Mouse (Mus musculus) erythroblast, adult 5-6 weeks (primary cell): Measurements from ENCODE around the gene Fgfr2. TPM values are rescaled to one million over a fixed set of nuclear protein-coding genes. Genes with fewer than 3 reads are reported as not detected.

Experiments used
- ATAC-seq: replicated peaks from 2 replicates; pipeline ENCODE4 v1.8.0; 2016; ENCODE audit warnings: moderate number of reproducible peaks, mild to moderate bottlenecking, moderate TSS enrichment, inconsistent platforms; ENCODE audit not compliant: poor library complexity, low FRiP score, severe bottlenecking
- total RNA-seq, 2 experiments: library from RNA; stranded (forward) in 1 of 2; stranded (reverse) in 1 of 2; fragments of 150-400 nt in 1 of 2; fragments of 200-764, 138-1000 nt in 1 of 2; gene quantifications; 2 replicates each; pipeline versions ENCODE4 v1.2.3 to v1.2.4; 2015 to 2017; ENCODE audit warnings: low replicate concordance in 2 of 2

Gene Fgfr2
- total RNA-seq, 2 experiments from 2014 or later = 4.8 TPM; not detected in 1

GRCm38 (mm10) chr7:133093731-133094130, 29.4 kb downstream of the Fgfr2 start:
- no peak for ATAC-seq

- ATAC-seq = no peak
Measured at GRCm38 (mm10) chr7:133090641-133091040, 32.5 kb downstream of the Fgfr2 start.

- ATAC-seq = no peak
Measured at GRCm38 (mm10) chr7:133089621-133090260, 33.4 kb downstream of the Fgfr2 start.

GRCm38 (mm10) chr7:133088830-133089261, 34.3 kb downstream of the Fgfr2 start:
- ATAC-seq = no peak

GRCm38 (mm10) chr7:133088411-133088810, 34.7 kb downstream of the Fgfr2 start:
- ATAC-seq = no peak

GRCm38 (mm10) chr7:133085408-133085807, 37.7 kb downstream of the Fgfr2 start:
- ATAC-seq = no peak

- ATAC-seq = no peak
Measured at GRCm38 (mm10) chr7:133083936-133084614, 39.1 kb downstream of the Fgfr2 start.

- ATAC-seq = no peak
Measured at GRCm38 (mm10) chr7:133078929-133079328, 44.2 kb downstream of the Fgfr2 start.

- ATAC-seq = no peak
Measured at GRCm38 (mm10) chr7:133074462-133075133, 48.6 kb downstream of the Fgfr2 start.

GRCm38 (mm10) chr7:133073147-133073651, 50.0 kb downstream of the Fgfr2 start:
- no peak for ATAC-seq

- ATAC-seq = no peak
Measured at GRCm38 (mm10) chr7:133072535-133072934, 50.6 kb downstream of the Fgfr2 start.

GRCm38 (mm10) chr7:133067321-133067841, 55.8 kb downstream of the Fgfr2 start:
- no peak for ATAC-seq

GRCm38 (mm10) chr7:133066776-133067175, 56.4 kb downstream of the Fgfr2 start:
- no peak for ATAC-seq

- no peak for ATAC-seq
Measured at GRCm38 (mm10) chr7:133062055-133062454, 61.1 kb downstream of the Fgfr2 start.

- no peak for ATAC-seq
Measured at GRCm38 (mm10) chr7:133060170-133060569, 63.0 kb downstream of the Fgfr2 start.

GRCm38 (mm10) chr7:133059517-133060104, 63.5 kb downstream of the Fgfr2 start:
- ATAC-seq = no peak

- ATAC-seq = no peak
Measured at GRCm38 (mm10) chr7:133059150-133059509, 64.0 kb downstream of the Fgfr2 start.

- ATAC-seq = no peak
Measured at GRCm38 (mm10) chr7:133058496-133059149, 64.5 kb downstream of the Fgfr2 start.

- no peak for ATAC-seq
Measured at GRCm38 (mm10) chr7:133056924-133057323, 66.2 kb downstream of the Fgfr2 start.

- ATAC-seq = no peak
Measured at GRCm38 (mm10) chr7:133054486-133054885, 68.7 kb downstream of the Fgfr2 start.
